Mouse (Mus musculus) kidney, postnatal 0 days (tissue): ENCODE results near the gene Stk32c. TPM values are rescaled to one million over a fixed set of nuclear protein-coding genes. Genes with fewer than 3 reads are reported as not detected.
A peak's percentile ranks its signal among the peaks of the same experiment; 100 is the strongest.

Source experiments
- ATAC-seq: fragments of 200-750 bp; cut with Nextera tagmentation; replicated peaks from 2 replicates; pipeline ENCODE4 v1.8.0; 2017; ENCODE audit warnings: low read depth, moderate number of reproducible peaks, moderate TSS enrichment, moderate library complexity; ENCODE audit not compliant: low FRiP score
- DNase-seq: peaks from one replicate; pipeline ENCODE4 v3.0.0-alpha.2; 2016; ENCODE audit warnings: low spot score
- H3K27ac ChIP-seq: fragments of 300-500 bp; sonication (generic); 2 replicates; pipeline ENCODE4 v1.5.1; 2014; ENCODE audit warnings: mild to moderate bottlenecking
- H3K27me3 ChIP-seq: fragments of 300-500 bp; sonication (generic); 2 replicates; pipeline ENCODE4 v1.6.1; 2014; ENCODE audit warnings: low read length, mixed read lengths; ENCODE audit not compliant: insufficient read depth
- H3K36me3 ChIP-seq: fragments of 300-500 bp; sonication (generic); 2 replicates; pipeline ENCODE4 v1.6.1; 2014; ENCODE audit warnings: low read length, mixed read lengths; ENCODE audit not compliant: insufficient read depth
- H3K4me1 ChIP-seq: fragments of 300-500 bp; sonication (generic); replicated peaks from 2 replicates; pipeline ENCODE4 v1.6.1; 2014; ENCODE audit warnings: antibody characterized with exemption, low read length, mixed read lengths; ENCODE audit not compliant: insufficient read depth
- H3K4me2 ChIP-seq: fragments of 300-500 bp; sonication (generic); 2 replicates; pipeline ENCODE4 v1.6.1; 2014; ENCODE audit warnings: mild to moderate bottlenecking, low read length, moderate library complexity, mixed read lengths
- H3K4me3 ChIP-seq: fragments of 300-500 bp; sonication (generic); replicated peaks from 2 replicates; pipeline ENCODE4 v1.5.1; 2014; ENCODE audit warnings: low read depth, low read length
- H3K9ac ChIP-seq: fragments of 300-500 bp; sonication (generic); 2 replicates; pipeline ENCODE4 v1.6.1; 2014; ENCODE audit warnings: low read depth, low read length
- H3K9me3 ChIP-seq: fragments of 300-500 bp; sonication (generic); replicated peaks from 2 replicates; pipeline ENCODE4 v1.6.1; 2016; ENCODE audit warnings: low read length, inconsistent platforms, mixed read lengths
- CTCF ChIP-seq: IDR thresholded peaks from 2 replicates; pipeline ENCODE4 v1.5.1; 2016; ENCODE audit warnings: antibody characterized with exemption, low read depth, mild to moderate bottlenecking, moderate library complexity
- WGBS: fragments of 180-500 bp; shearing (Covaris S2); extraction: QIAGEN DNeasy Blood & Tissue Kit; methylation state at CpG from one replicate; pipeline ENCODE4 v1.1.7; 2014; 5-methylcytosine and 5-hydroxymethylcytosine counted together
- polyA plus RNA-seq: library from polyadenylated mRNA; unstranded; fragments of >200 nt; fragmentation: Nextera tagmentation; extraction: Ambion mirVana; gene quantifications from 2 replicates; pipeline ENCODE4 v1.2.1, GENCODE M21; 2015

The Stk32c gene
- polyA plus RNA-seq, 1 experiment from 2014 or later: 0.25 TPM

DNA sequence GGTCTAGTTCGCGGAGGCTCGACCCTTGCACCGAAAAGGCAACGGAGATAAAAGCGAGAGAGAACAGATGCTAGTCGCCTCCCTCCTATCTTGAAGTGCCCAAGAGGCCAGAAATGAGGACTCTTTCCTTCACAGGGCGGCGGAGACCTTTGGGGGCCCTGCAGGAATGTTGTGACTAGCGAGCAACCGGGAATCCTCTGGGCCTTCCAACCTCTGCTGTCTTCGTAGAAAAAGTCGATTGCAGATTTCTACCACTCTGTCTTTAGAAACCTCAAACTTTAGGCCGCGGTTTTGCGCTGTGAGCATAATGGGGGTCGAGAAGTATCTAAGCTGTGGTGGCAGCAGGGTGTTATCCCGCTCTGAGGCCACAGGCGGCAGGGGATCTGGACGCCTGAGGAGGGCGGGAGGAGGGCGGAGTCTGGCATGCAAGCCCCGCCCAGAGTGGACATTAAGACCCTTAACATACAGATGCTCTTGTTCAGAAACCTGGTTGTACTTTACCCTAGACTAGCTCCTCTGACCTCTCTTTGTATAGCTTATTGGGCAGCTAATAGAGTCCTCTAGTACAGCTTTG is 24.4 kb downstream of the Stk32c start:
- peak; percentile 80 for DNase-seq

DNA sequence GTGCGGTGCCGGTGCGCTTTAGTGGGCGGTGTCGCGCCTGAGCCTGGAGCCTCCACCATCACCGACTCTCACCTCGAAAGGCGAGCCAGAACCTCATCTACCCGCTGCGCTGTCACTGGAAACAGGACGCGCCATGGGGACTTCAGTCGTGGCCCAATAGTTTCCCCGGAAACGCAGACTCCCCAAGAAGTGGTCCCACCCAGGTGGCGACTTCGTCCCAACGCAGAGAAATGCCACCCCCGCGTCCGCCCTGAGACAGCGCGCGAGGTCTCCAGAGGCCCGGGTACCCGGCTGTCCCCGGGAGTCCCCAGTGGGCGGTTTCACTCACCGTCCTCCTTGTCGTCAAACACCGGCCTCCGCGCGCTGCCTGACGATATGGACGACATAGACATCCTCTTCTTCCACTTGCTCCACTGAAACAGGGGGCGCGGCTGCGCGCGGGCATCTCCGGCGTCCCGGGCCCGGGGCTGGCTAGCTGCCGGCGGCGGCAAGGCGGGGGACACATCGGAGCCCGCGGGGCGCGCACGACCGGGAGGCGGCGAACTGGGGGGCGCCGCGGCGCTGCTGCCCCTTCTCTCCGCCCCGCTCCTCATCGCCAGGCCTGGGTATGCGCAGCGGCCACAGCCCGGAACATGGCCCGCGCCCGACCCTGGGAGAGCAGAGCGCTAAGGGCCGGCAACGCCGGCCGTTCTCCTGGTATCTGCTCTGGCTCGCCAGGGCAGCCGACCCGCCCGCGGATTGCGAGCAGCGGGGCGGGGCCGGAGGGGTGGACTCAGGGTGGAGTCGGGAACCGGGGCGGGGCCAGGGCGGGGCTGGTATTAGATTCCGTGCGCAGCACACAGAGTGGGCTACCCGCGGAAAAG is 25.1 kb downstream of the Stk32c start:
- Histone ChIP-seq H3K27ac (no peak overlapping the region), H3K4me3 (peak overlapping the region; percentile 59), H3K4me2 (peak overlapping the region; percentile 98), H3K9me3 (no peaks in the 10 kb centered on the region), H3K27me3 (0 out of 2 replicates have a peak, but pooled peaks cover 11% of the 10 kb centered on the region), H3K9ac (peak overlapping the region; percentile 58), H3K36me3 (no peaks in the 10 kb centered on the region), H3K4me1 (0 out of 2 replicates have a peak, but pooled peaks cover 5% of the 10 kb centered on the region)
- DNase-seq (peak; percentile 90), ATAC-seq (peak; percentile 95)
- under 1% methylated on average over 79 of the region's 94 CpGs for WGBS
- no peak for TF ChIP-seq CTCF

More for the DNA sequence above, 24.4 kb downstream of the Stk32c start:
- H3K4me1 ChIP-seq: 0 out of 2 replicates have a peak, but pooled peaks cover 5% of the 10 kb centered on the region
- no peak overlapping the region for H3K27ac ChIP-seq
- peak overlapping the region; percentile 58; the same call in 1 of the 2 replicates for H3K9ac ChIP-seq
- TF ChIP-seq CTCF: peak; percentile 38
- no peaks in the 10 kb centered on the region for H3K9me3 ChIP-seq
- WGBS: 2% methylated on average over 23 of the region's 23 CpGs
- H3K27me3 ChIP-seq: 0 out of 2 replicates have a peak, but pooled peaks cover 11% of the 10 kb centered on the region
- H3K4me2 ChIP-seq: peak overlapping the region; percentile 98
- H3K4me3 ChIP-seq: peak overlapping the region; percentile 59
- no peaks in the 10 kb centered on the region for H3K36me3 ChIP-seq
- peak; percentile 80 for ATAC-seq

DNA sequence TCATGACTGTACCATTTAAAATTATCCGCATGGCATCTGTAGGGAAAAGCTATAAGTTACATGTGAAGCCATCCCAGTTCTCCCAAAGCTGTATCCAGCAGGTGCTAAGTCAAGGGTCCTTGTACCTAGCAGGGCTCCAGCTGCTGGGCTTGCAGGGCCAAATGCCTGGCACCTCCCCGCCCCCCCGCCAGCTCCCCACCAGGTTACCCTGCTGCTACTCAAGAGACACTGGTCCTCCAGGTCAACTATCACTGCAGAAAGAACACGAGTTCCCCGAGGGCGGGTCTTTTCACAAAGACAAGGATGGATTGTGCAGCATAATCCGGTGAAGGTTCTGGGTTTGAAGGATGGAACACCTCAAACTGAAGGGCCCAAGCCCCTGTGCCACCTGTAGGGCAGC is 25.8 kb downstream of the Stk32c start:
- peak overlapping the region; percentile 98 for H3K4me2 ChIP-seq
- 38% methylated on average over 7 of the region's 7 CpGs for WGBS
- no peak overlapping the region for H3K9ac ChIP-seq
- 0 out of 2 replicates have a peak, but pooled peaks cover 11% of the 10 kb centered on the region for H3K27me3 ChIP-seq
- no peaks in the 10 kb centered on the region for H3K36me3 ChIP-seq
- peak overlapping the region; percentile 59 for H3K4me3 ChIP-seq
- 0 out of 2 replicates have a peak, but pooled peaks cover 5% of the 10 kb centered on the region for H3K4me1 ChIP-seq
- H3K9me3 ChIP-seq: no peaks in the 10 kb centered on the region
- no peak for TF ChIP-seq CTCF
- H3K27ac ChIP-seq: no peak overlapping the region
- no peak for DNase-seq
- no peak for ATAC-seq

DNA sequence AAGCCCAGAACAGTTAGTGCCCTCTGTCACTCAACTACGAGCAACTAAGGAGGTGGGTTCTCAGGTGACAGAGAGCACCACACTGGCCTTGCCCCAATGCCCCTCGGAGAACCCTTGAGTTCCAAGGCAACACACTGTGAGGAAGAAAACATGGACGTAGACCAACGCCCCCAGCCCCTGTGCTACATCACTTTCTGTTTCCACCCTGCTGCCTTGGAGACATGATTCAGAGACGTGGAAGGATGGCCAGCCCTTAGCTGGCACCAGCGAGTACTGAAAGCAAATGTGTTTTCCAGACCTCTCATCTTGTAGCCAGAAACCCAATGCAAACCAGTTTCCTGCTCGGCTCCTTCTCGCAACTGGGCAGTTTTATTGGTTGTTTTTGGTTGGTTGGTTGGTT is 26.7 kb downstream of the Stk32c start:
- 0 out of 2 replicates have a peak, but pooled peaks cover 5% of the 10 kb centered on the region for H3K4me1 ChIP-seq
- H3K4me3 ChIP-seq: no peak overlapping the region
- 0 out of 2 replicates have a peak, but pooled peaks cover 11% of the 10 kb centered on the region for H3K27me3 ChIP-seq
- H3K27ac ChIP-seq: no peak overlapping the region
- 48% methylated on average over 8 of the region's 8 CpGs for WGBS
- H3K4me2 ChIP-seq: no peak overlapping the region
- TF ChIP-seq CTCF: no peak
- no peaks in the 10 kb centered on the region for H3K9me3 ChIP-seq
- no peaks in the 10 kb centered on the region for H3K36me3 ChIP-seq
- ATAC-seq (no peak), DNase-seq (no peak)
- no peak overlapping the region for H3K9ac ChIP-seq

DNA sequence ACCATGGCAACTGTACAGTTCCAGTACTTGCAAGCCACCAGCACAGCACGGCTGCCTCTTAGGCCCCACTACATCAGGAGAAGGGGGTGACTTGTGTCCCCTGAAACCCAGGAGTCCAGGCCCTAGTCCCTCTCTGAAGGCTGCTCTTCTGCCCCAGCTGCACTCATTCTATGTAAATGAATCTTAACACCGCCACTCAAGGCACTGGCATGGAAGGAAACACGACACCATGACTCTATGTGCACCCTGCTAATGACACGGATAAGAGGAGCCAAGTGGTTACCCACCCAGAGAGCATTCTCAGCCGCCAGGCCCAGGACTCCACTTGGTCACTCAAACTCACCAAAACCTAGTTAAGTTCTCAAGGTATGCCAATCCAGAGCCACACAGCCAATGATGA is 27.1 kb downstream of the Stk32c start:
- DNase-seq: no peak
- TF ChIP-seq CTCF: no peak
- H3K9ac ChIP-seq: no peak overlapping the region
- no peaks in the 10 kb centered on the region for H3K36me3 ChIP-seq
- 0 out of 2 replicates have a peak, but pooled peaks cover 11% of the 10 kb centered on the region for H3K27me3 ChIP-seq
- no peaks in the 10 kb centered on the region for H3K9me3 ChIP-seq
- H3K27ac ChIP-seq: no peak overlapping the region
- H3K4me1 ChIP-seq: 0 out of 2 replicates have a peak, but pooled peaks cover 5% of the 10 kb centered on the region
- no peak overlapping the region for H3K4me3 ChIP-seq
- ATAC-seq: no peak
- H3K4me2 ChIP-seq: no peak overlapping the region
- WGBS: 36% methylated on average over 5 of the region's 5 CpGs

DNA sequence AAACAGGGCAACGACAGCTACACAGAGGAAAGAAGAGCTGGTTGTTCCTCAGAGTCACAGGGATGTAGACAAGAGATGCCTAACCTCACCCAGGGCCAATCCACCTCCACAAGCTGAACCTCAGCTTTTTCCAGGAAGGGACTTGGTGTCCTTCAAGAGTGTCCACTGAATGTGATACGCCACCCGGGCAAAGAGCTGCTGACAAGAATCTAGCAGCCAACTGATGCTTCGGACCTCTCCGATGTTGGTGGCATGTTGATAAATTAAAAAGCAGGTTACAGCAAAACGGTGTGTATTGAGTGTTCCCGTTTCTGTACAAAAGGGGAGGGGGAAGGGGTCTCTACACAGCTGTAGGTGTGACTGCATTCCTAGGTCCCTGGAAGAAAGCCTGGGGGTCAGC is 28.3 kb downstream of the Stk32c start:
- 0 out of 2 replicates have a peak, but pooled peaks cover 5% of the 10 kb centered on the region for H3K4me1 ChIP-seq
- H3K4me2 ChIP-seq: no peak overlapping the region
- H3K27me3 ChIP-seq: 0 out of 2 replicates have a peak, but pooled peaks cover 11% of the 10 kb centered on the region
- 84% methylated on average over 7 of the region's 7 CpGs for WGBS
- no peak for TF ChIP-seq CTCF
- no peak overlapping the region for H3K9ac ChIP-seq
- no peak overlapping the region for H3K27ac ChIP-seq
- DNase-seq (no peak), ATAC-seq (no peak)
- no peak overlapping the region for H3K4me3 ChIP-seq
- H3K36me3 ChIP-seq: no peaks in the 10 kb centered on the region
- no peaks in the 10 kb centered on the region for H3K9me3 ChIP-seq
